ENCODE assay signal across 22 mouse cellular contexts in the genomic region with DNA sequence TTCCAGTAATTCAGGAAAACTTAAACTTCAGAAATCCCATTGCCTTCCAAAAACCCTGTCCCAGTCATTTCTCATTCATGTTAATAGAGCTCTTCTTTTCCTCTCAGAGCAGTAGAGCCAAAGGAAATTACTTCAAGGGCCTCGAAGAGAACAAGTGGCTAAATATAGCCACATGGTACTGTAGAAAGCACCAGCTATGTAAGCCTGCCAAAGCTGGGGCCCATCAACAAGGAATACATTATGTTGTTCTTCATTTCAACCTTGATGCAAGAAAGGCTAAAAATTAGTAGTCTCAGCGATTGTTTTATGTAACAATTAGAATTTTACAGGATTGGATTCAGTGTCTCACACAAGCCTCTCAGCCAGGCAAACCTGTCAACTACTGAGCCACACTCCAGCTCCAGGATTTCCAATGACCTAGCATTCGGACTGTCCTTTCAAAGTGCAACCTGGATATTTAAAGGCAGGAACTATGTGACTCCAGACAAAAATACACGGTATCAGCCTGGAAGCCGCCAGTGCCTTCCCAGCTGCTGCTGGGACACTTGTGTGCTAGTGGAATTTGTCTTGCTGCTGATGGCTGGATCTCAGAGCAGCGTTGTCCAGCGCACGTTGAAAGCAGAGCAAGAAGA. TPM values are rescaled to one million over a fixed set of nuclear protein-coding genes. Genes with fewer than 3 reads are reported as not detected.
A peak's percentile ranks its signal among the peaks of the same experiment; 100 is the strongest.
DNase-seq lines count a peak whose midpoint lies in the region; ATAC-seq and TF ChIP-seq lines count a peak whose summit lies in the region.
"Had no signal": no experiment of that assay in that cellular context is flagged by ENCODE, and none has a peak within 500 bp of the region (broad histone marks: within the 10 kb centered on the region; RNA-seq: fewer than 3 reads in every experiment).

No protein-coding gene starts in this region.

- TF ChIP-seq POLR2A in myocyte (IDR thresholded peaks at IDR 0.05; ENCODE audit: insufficient read length, low read depth) = no peak

- no peaks in the 10 kb centered on the region for H3K27me3 ChIP-seq in heart, embryonic 16.5 days (ENCODE audit: control insufficient read depth, insufficient read depth, low read length)
- H3K27me3 ChIP-seq in myocyte (ENCODE audit: control insufficient read depth, insufficient read depth, insufficient read length) = no peaks in the 10 kb centered on the region
- H3K27me3 ChIP-seq: embryonic facial prominence, embryonic 12.5 days; forebrain, embryonic 15.5 days; liver, embryonic 13.5 days; lung, embryonic 15.5 days; midbrain, embryonic 13.5 days had no signal

- DNase-seq in gastrocnemius, adult 18-20 months (ENCODE audit: low spot score) = peak; percentile 35
- no peak for DNase-seq in gastrocnemius, postnatal 10 days
- peak; percentile 40 for DNase-seq in heart, adult 8-10 months (ENCODE audit: low spot score)
- no peak for DNase-seq in retina, postnatal 1 day
- no peak for DNase-seq in left cerebral cortex, adult 9 months (ENCODE audit: low spot score in 2 of 2)
- no peak for DNase-seq in ovary, postnatal 36 days (ENCODE audit: low spot score)
- DNase-seq: adrenal gland, adult 8-10 months; cerebellum, adult 18-20 months; kidney, adult 11 months; liver, embryonic 13.5 days; right cerebral cortex, adult 18-20 months; thymus, postnatal 36 days had no signal

- no peaks in the 10 kb centered on the region for H3K36me3 ChIP-seq in heart, embryonic 16.5 days (ENCODE audit: control insufficient read depth, insufficient read depth)
- no peaks in the 10 kb centered on the region for H3K36me3 ChIP-seq in myocyte (ENCODE audit: control insufficient read depth, insufficient read depth)
- H3K36me3 ChIP-seq: embryonic facial prominence, embryonic 12.5 days; forebrain, embryonic 15.5 days; liver, embryonic 13.5 days; lung, embryonic 15.5 days; midbrain, embryonic 13.5 days had no signal

- 31% methylated on average over 8 of the region's 8 CpGs for WGBS in heart, embryonic 16.5 days

- ATAC-seq in heart, embryonic 16.5 days (replicated peaks; ENCODE audit: extremely low read depth, insufficient read depth, low FRiP score) = peak; percentile 88
- ATAC-seq: forebrain, embryonic 15.5 days; hindbrain, postnatal 0 days; midbrain, embryonic 13.5 days had no signal

- H3K4me2 ChIP-seq in heart, embryonic 16.5 days (ENCODE audit: low read depth, low read length) = peak overlapping the region; percentile 46
- peak overlapping the region; percentile 20 for H3K4me2 ChIP-seq in myocyte (ENCODE audit: low read depth)
- H3K4me2 ChIP-seq: embryonic facial prominence, embryonic 12.5 days; forebrain, embryonic 15.5 days; liver, embryonic 13.5 days; lung, embryonic 15.5 days; midbrain, embryonic 13.5 days had no signal

- peaks cover 22% of the 10 kb centered on the region for H3K4me1 ChIP-seq in heart, embryonic 16.5 days (ENCODE audit: control insufficient read depth, insufficient read depth, low read length)
- H3K4me1 ChIP-seq: embryonic facial prominence, embryonic 12.5 days; forebrain, embryonic 15.5 days; liver, embryonic 13.5 days; midbrain, embryonic 13.5 days had no signal

- no peak overlapping the region for H3K4me3 ChIP-seq in heart, embryonic 16.5 days (ENCODE audit: low read length)
- H3K4me3 ChIP-seq in myocyte = no peak overlapping the region
- H3K4me3 ChIP-seq: embryonic facial prominence, embryonic 12.5 days; forebrain, embryonic 15.5 days; left cerebral cortex, adult 2 months; liver, embryonic 13.5 days; lung, embryonic 15.5 days; midbrain, embryonic 13.5 days had no signal

- H3K9me3 ChIP-seq in heart, embryonic 16.5 days (replicated peaks; ENCODE audit: control insufficient read depth, low read length) = no peaks in the 10 kb centered on the region
- H3K9me3 ChIP-seq: embryonic facial prominence, embryonic 12.5 days; forebrain, embryonic 15.5 days; liver, embryonic 13.5 days; lung, embryonic 15.5 days; midbrain, embryonic 13.5 days had no signal

- no peaks in the 10 kb centered on the region for H3K79me2 ChIP-seq in myocyte (ENCODE audit: control insufficient read depth, insufficient read depth)

- peak overlapping the region; percentile 98 for H3K27ac ChIP-seq in heart, embryonic 16.5 days (ENCODE audit: low read length)
- H3K27ac ChIP-seq: embryonic facial prominence, embryonic 12.5 days; forebrain, embryonic 15.5 days; hindbrain, postnatal 0 days; kidney, postnatal 0 days; left cerebral cortex, adult 2 months; liver, embryonic 13.5 days; lung, embryonic 15.5 days; macrophage; midbrain, embryonic 13.5 days had no signal

- H3ac ChIP-seq in myocyte (ENCODE audit: control insufficient read depth, insufficient read length) = no peak overlapping the region

- H3K9ac ChIP-seq in heart, embryonic 16.5 days (ENCODE audit: low read length) = peak overlapping the region; percentile 21
- H3K9ac ChIP-seq: embryonic facial prominence, embryonic 12.5 days; forebrain, embryonic 15.5 days; liver, embryonic 13.5 days; lung, embryonic 15.5 days; midbrain, embryonic 13.5 days had no signal

TF ChIP-seq in myocyte, 11 proteins besides CTCF, POLR2A, EP300 and RAD21:
- TF ChIP-seq E2F4 (IDR thresholded peaks at IDR 0.05; ENCODE audit: insufficient read depth) (no peak), MYOG (IDR thresholded peaks at IDR 0.05; ENCODE audit: control insufficient read depth in 1 of 3, insufficient read depth in 1 of 3, insufficient read length in 2 of 3, low read depth in 2 of 3) (peak in 1 of 3 experiments; percentile 30)

RNA-seq across cellular contexts. Expression of gene Ank2, which starts 26.2 kb away (rescaled TPM):
- 100 to 1,000 TPM in 1 of 2 experiments, 10 to 100 TPM in 1; 91.2 to 119 TPM for total RNA-seq in gastrocnemius, adult 18-20 months (2021)
- total RNA-seq in gastrocnemius, postnatal 10 days (2021) = 100 to 1,000 TPM; 136 to 145 TPM
- total RNA-seq in heart, adult 8-10 months (2022) = 100 to 1,000 TPM; 297 to 377 (median 334) TPM
- polyA plus RNA-seq in heart, embryonic 16.5 days (2015; fragmentation: Nextera tagmentation; extraction: Ambion mirVana) = 38.9 and 44.4 TPM in 2 replicates
- polyA plus RNA-seq in myocyte (2012; fragmentation: generic; extraction: Trizol) = 20.2 TPM

RNA-seq across cellular contexts. Expression of gene Larp7, which starts 27.8 kb away (rescaled TPM):
- total RNA-seq in gastrocnemius, adult 18-20 months (2021) = 10 to 100 TPM in 1 of 2 experiments, 1 to 10 TPM in 1; 8.2 to 12.7 TPM
- total RNA-seq in gastrocnemius, postnatal 10 days (2021) = 10 to 100 TPM; 15.3 to 19.5 TPM
- 10 to 100 TPM; 19.6 to 24.9 (median 22.9) TPM for total RNA-seq in heart, adult 8-10 months (2022)
- polyA plus RNA-seq in heart, embryonic 16.5 days (2015; fragmentation: Nextera tagmentation; extraction: Ambion mirVana) = 52.9 and 54.7 TPM in 2 replicates
- polyA plus RNA-seq in myocyte (2012; fragmentation: generic; extraction: Trizol) = 10.9 TPM

RNA-seq across cellular contexts. Expression of gene Zgrf1, which starts 28.0 kb away (rescaled TPM):
- total RNA-seq in gastrocnemius, adult 18-20 months (2021) = under 1 TPM; 0.82 to 0.88 TPM
- total RNA-seq in gastrocnemius, postnatal 10 days (2021) = 1 to 10 TPM; 2.4 to 3.5 TPM
- total RNA-seq in heart, adult 8-10 months (2022) = under 1 TPM; 0.63 to 0.97 (median 0.76) TPM
- polyA plus RNA-seq in heart, embryonic 16.5 days (2015; fragmentation: Nextera tagmentation; extraction: Ambion mirVana) = 6.9 and 7.0 TPM in 2 replicates
- 0.46 TPM for polyA plus RNA-seq in myocyte (2012; fragmentation: generic; extraction: Trizol)

Comparison
In these comparisons a context has a peak if more than half of its experiments do, and no peak if none do; other contexts are left out.
1. DNase-seq: peak in gastrocnemius, adult 18-20 months (single experiment) and heart, adult 8-10 months (single experiment); none in gastrocnemius, postnatal 10 days (single experiment), retina, postnatal 1 day (single experiment), left cerebral cortex, adult 9 months (0 of 2) and ovary, postnatal 36 days (single experiment).